Mouse (Mus musculus) embryo, embryonic 10.5 days (tissue): ENCODE measurements around the gene Rpusd3.
A peak's percentile ranks its signal among the peaks of the same experiment; 100 is the strongest.

Source experiments
- DNase-seq: peaks from one replicate; pipeline ENCODE4 v3.0.0-alpha.2; 2015; ENCODE audit warnings: low spot score

The Rpusd3 gene

GRCm38 (mm10) chr6:113385160-113385714 is 33.9 kb downstream of the Rpusd3 start:
- no peak for DNase-seq

- no peak for DNase-seq
Measured at GRCm38 (mm10) chr6:113384351-113384927, 34.7 kb downstream of the Rpusd3 start.

- no peak for DNase-seq
Measured at GRCm38 (mm10) chr6:113380480-113380879, 38.7 kb downstream of the Rpusd3 start.

GRCm38 (mm10) chr6:113379246-113379645 is 39.9 kb downstream of the Rpusd3 start:
- no peak for DNase-seq

GRCm38 (mm10) chr6:113377496-113378385 is 41.4 kb downstream of the Rpusd3 start, which contains the start of the genes Tada3 and Arpc4:
Tada3 (minus strand) TSS chr6:113377883.
Arpc4 (plus strand) TSS chr6:113378115.
- DNase-seq = peak; percentile 96

GRCm38 (mm10) chr6:113377172-113377495 is 42.0 kb downstream of the Rpusd3 start:
- DNase-seq = no peak

GRCm38 (mm10) chr6:113373491-113373890 is 45.6 kb downstream of the Rpusd3 start:
- DNase-seq = no peak

GRCm38 (mm10) chr6:113370194-113370929 is 48.8 kb downstream of the Rpusd3 start:
- DNase-seq = no peak

- DNase-seq = no peak
Measured at GRCm38 (mm10) chr6:113368577-113368976, 50.6 kb downstream of the Rpusd3 start.

- no peak for DNase-seq
Measured at GRCm38 (mm10) chr6:113368124-113368523, 51.0 kb downstream of the Rpusd3 start.

- DNase-seq = no peak
Measured at GRCm38 (mm10) chr6:113367574-113367973, 51.6 kb downstream of the Rpusd3 start.

GRCm38 (mm10) chr6:113366639-113367038 is 52.5 kb downstream of the Rpusd3 start:
- no peak for DNase-seq
